Mouse (Mus musculus) NIH3T3 (cell line): ENCODE results near the gene Kctd3.

Experiments used
- DNase-seq: peaks from one replicate; pipeline ENCODE4 v3.0.0-alpha.2; 2012; ENCODE audit warnings: low read depth

The Kctd3 gene

GRCm38 (mm10) chr1:189010671-189011070 lies 3.0 kb upstream of the Kctd3 start:
- no peak for DNase-seq

- no peak for DNase-seq
These were observed 311 bp upstream of the Kctd3 start for GRCm38 (mm10) chr1:189007980-189008324.

GRCm38 (mm10) chr1:189006826-189007225 lies 815 bp downstream of the Kctd3 start:
- DNase-seq = peak; percentile 27

DNA sequence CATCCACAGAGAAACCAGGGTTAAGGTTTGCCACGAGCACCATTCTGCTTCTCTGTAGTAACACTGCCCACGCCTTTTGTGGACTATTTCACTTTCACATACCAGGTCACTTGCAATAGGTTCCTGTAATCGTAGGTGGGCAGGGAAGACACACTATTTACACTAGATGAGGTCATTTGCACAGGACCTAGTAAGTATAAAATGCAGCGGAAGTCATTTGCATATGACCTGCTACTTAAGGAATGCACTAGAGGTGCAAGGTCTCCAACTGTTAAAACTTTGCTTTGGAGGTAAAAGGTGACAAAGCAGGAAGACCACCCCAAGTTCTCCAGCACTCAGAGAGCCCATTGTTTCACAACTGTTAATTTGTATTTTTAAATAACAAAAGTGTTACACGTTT lies 1.4 kb downstream of the Kctd3 start:
- DNase-seq = no peak

- no peak for DNase-seq
These were observed 2.9 kb downstream of the Kctd3 start for GRCm38 (mm10) chr1:189004774-189005173.

DNA sequence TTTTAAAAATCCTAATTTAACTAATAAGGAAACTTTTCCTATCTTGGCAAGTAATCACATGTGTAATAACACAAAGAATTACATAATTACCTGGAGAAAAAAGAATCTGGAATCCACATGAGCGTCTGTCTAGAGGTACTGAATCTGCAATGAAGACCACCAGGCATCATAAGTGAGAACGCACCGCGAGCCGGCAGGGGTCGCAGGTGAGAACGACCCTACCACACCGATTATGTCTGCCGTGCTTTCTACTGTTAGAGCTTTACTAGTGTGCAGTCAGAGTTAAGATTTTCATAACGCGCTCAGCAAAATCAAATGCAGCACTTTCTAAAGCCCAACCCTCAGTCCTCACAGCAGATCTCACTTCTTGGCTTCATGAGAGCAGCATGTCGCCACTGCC lies 5.8 kb downstream of the Kctd3 start:
- DNase-seq = no peak

GRCm38 (mm10) chr1:188999981-189000380 lies 7.7 kb downstream of the Kctd3 start:
- no peak for DNase-seq

GRCm38 (mm10) chr1:188997921-188998320 lies 9.7 kb downstream of the Kctd3 start:
- no peak for DNase-seq

DNA sequence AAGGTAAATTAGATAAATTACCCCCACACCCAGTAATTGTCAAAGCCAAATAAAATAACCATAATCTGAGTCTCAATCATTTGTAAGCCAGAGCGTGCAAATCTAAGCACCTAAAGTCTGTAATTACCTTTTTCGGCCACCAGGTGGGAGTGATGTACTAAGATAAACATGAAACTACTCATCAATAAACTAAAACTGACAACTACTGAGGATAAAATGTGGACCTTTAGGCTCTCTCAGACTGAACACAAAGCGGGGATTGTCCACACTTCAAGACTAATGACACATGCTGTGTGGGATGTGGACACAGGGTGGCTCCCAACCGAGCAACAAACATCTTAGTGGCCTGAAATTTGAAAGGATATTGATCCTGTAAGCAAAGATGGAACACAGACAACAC lies 14.4 kb downstream of the Kctd3 start:
- peak; percentile 84 for DNase-seq

GRCm38 (mm10) chr1:188980050-188980449 lies 27.6 kb downstream of the Kctd3 start:
- peak; percentile 76 for DNase-seq

- no peak for DNase-seq
These were observed 33.7 kb downstream of the Kctd3 start for GRCm38 (mm10) chr1:188973926-188974325.

- no peak for DNase-seq
These were observed 34.6 kb downstream of the Kctd3 start for GRCm38 (mm10) chr1:188973078-188973477.

DNA sequence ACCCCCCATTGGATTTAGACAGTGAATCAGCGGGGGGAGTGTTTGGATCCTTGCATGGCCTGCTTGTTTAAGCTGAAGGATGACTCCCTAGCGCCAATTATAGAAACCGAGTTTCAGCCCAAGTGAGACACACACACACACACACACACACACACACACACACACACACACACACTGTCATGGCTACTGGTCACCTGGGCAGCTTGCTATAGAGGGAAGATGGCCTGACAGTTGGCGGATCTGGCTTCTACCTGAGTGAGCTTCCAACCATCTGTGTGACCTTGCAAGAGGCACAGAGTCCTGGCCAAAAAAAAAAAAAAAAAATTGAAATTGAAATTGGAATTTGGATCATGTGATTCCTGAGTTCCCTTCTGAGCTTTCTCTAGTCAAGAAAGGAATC lies 55.1 kb downstream of the Kctd3 start:
- no peak for DNase-seq

DNA sequence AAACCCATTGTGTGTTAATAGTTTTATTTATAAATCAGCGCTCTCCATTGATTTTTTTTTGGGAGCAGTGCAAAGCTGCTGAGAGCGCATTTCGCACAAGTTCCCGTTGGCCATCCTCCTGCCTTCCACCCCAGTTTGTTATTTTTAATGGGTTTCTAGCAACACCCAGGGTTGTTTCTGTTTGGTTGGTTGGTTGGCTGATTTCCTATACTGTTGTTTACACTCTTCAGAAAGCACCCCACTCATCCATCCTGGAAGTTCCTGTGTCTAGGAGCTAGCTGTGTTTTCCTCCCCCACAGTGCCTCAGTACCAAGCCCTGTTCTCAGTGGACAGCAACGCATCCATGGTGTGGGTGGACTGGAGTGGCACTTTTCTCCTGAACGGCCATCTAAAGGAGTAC lies 56.5 kb downstream of the Kctd3 start:
- no peak for DNase-seq

GRCm38 (mm10) chr1:188948276-188948675 lies 59.4 kb downstream of the Kctd3 start:
- DNase-seq = peak; percentile 12

GRCm38 (mm10) chr1:188947794-188948193 lies 59.8 kb downstream of the Kctd3 start:
- DNase-seq = peak; percentile 44

DNA sequence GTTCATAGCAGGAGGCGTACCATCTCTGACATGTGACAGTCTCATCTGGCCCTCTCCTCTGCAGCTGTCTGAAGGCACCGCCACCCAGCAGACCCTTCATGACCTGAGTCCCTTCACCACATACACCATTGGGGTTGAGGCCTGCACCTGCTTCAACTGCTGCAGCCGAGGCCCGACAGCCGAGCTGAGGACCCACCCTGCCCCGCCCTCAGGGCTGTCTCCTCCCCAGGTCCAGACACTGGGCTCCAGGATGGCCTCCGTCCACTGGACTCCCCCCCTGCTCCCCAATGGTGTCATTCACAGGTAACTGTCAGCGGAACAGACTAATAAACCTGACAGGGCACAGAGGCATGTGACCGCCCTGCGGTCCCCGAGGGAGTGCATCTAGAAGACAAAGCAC lies 60.8 kb downstream of the Kctd3 start:
- DNase-seq = no peak

- peak; percentile 53 for DNase-seq
These were observed 62.3 kb downstream of the Kctd3 start for GRCm38 (mm10) chr1:188945326-188945725.

- DNase-seq = no peak
These were observed 70.3 kb downstream of the Kctd3 start for GRCm38 (mm10) chr1:188937246-188937780.
